Mouse (Mus musculus) gastrocnemius, adult 8-10 months (tissue): ENCODE data around the gene Trappc5. TPM values are rescaled to one million over a fixed set of nuclear protein-coding genes. Genes with fewer than 3 reads are reported as not detected.

Experiments
- DNase-seq, 2 experiments: peaks; one replicate each; pipeline ENCODE4 v3.0.0; 2022; ENCODE audit warnings: low spot score in 2 of 2
- total RNA-seq, 4 experiments: library from RNA; stranded (reverse); gene quantifications; 2 replicates each; pipeline ENCODE4 v1.2.4; 2022

Trappc5 gene
- total RNA-seq, result 10 to 100 TPM; 19.5 to 22.7 (median 20.3) TPM

DNA sequence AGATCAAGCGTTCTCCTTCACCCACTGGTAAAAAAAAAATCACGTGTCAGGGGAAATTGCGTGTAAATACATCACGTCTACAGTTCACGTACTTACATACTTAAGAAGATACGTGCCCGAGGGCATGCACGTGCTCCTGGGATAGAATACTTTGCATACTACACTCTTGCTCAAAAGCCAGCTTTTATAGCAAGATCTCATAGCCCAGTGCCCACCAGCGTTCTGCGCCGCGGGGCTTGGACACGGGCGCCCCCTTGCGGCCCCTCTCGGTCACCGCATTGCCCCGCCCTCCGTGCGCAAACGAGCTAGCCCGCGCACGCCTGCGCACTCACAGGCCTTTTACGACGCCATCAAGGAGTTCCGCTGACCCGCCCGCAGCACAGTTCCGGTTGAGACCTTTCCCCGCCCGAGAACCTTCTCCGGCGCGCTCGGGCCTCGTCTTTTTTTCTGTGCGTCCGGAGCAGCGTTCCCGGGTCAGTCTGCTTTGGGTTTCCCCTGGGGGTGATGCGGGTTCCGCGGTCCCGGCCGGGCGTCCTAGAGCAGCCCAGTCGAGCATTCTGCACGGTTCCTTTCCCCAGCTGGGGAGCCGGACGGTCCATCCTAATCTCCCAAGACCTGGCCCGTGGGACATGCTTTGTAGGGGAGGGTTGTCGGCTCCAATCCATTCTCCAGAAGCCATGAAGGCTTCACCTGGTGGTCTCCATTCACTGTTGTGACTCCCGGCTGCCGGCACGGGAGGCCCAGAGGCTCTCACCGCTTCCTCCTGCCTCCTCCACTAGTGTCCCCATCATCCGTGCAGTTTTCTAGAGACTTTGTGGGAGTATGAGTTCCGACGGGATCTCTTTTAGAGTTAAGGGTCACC is at the start of gene Trappc5:
TSS of gene Trappc5 (plus strand) at position 169 of the 862 bp plus-strand sequence.
- peak; percentile 88 to 90 for DNase-seq

DNA sequence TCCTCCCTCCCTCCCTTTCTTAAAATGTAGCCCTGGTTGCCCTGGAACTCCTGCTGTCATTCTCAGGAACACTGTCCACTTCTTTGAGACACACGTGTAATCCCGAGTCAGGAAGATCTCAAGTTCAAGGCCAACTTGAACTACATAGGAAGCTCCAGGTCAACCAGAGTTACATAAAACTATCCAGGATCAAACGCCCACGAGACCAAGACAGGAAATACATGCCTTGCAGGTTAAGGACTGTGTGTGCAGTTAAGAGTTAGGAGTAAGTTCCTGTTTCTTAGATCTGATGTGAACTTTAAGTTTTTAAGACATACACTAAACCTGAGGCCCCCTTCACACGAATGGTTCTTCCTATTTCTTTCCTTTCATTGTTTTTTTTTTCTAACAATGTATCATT is 49.1 kb upstream of the Trappc5 start:
- DNase-seq, result no peak

DNA sequence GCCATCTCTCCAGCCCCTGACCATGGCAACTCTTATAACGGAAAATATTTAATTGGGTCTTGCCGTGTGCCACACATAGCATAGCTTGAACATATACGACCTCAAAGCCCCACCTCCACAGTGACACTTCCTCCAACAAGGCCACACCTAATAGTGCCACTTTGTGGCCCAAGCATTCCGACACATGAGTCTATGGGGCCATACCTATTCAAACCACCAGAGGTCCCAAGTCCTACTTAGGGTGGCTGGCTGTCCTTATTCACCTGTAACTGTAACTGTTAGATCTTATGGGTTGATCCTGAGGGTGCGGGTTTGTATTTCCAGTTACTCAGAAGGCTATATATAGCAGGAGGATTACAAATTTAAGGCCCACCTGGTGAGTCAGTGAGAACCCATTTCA is 48.1 kb upstream of the Trappc5 start:
- DNase-seq, result no peak

DNA sequence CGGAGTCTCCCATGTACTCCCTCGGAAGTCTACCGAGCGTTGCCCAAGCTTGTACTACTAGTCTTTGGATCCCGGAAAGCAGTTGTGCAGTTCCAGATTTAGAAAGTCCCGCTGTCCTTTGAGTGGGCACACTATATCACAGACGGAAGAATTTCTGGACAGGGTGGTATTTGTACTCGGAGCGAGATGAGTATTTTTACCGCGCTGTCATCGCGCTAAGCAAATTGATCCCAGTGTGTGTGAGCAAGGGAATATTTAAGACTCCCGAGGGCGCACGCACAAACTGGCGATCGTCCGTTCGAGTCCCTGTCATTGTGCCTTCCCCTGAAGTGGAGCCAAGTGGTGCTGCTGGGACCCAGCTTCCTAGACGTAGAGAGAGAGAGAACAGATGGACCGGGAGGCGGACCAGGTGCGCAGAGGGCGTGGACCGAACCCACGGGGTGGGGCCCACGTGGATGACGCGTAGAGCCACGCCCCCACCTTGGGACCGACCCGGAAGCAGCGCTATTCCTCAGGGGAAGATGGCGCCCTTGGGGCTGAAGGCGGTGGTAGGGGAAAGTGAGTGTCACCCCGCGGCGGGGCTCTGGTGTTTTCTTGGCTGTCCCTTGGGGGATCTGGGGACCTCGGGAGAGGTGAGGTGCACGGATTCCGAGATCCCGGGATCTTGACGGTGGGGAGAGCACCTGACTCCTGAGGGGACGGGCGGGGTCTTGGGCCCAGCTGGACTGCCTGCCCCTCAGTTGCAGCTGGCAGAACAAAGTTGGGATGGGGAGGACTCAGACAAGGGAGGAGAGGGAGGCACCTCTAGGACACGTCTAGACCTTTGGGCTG is 45.2 kb upstream of the Trappc5 start, which contains the start of gene Stxbp2:
TSS of gene Stxbp2 (plus strand) at position 309 of the 831 bp plus-strand sequence.
- peak in 1 of 2 experiments; percentile 27 for DNase-seq

DNA sequence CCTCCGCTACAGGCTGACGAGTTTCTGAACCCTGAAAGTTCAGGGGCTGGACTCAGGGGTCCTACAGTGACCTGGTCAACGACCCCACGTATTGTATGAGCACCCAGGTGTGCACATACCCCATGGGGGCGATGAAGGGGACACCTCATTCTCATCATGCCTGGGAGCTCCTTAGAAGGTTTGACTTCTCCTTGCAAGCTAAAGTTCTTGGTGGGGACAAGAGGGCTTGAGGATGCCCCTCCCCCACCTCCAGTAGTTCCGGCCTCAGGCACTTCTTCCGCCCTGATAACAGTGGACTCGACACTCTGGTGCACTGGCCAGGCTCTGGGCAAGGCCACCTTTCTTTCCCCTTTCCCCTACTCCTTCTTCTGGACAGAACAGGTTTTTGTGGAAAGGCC is 44.6 kb upstream of the Trappc5 start:
- DNase-seq, result no peak

DNA sequence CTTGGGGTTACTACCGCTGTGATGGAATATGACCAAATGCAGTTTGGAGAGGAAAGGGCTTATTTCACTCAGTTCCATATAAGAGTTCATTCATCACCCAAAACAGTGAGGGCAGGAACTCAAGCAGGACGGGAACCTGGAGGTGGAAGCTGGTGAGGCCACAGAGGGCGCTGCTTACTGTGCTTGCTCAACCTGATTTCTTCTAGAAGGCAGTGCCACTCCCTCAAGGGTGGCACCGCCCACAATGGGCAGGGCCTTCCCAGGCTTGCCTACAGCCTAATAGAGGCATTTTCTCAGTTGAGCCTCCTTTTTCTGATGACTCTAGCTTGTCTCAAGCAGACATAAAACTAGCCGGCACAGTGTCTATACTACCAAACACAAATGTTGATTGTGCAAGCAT is 30.3 kb upstream of the Trappc5 start:
- DNase-seq, result peak; percentile 12 to 17

DNA sequence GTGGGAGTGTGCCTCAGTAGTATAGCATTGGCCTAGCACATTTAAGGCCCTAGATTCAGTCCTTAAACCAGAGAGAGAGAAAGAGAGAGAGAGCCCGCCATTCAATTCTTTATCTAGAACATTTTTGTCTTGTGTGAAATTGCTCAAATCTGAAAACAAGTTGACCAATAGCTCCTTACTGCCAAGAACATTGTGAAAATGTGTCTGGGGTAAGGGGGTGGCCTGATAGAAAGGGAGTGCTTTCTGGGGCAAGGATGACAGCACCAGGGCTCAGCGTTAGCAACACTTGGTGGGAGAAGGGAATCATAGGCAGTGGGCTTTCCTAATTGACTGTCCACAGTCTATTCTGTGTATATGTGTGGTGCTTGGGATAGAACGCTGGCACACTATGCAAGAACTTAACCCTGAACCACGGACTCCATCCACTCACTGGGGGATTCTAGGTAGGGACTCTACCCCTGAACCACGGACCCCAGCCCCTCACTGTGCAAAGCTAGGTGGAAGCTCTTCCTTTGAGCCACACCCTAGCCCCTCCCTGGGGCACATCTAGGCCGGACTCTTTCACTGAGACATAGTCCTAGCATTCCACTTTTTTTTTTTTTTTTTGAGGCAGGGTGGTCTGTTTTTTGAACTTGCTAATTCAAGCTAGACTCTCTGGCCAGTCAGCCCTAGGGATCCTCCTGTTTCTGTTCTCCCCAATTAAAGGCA is 29.1 kb upstream of the Trappc5 start:
- no peak for DNase-seq

DNA sequence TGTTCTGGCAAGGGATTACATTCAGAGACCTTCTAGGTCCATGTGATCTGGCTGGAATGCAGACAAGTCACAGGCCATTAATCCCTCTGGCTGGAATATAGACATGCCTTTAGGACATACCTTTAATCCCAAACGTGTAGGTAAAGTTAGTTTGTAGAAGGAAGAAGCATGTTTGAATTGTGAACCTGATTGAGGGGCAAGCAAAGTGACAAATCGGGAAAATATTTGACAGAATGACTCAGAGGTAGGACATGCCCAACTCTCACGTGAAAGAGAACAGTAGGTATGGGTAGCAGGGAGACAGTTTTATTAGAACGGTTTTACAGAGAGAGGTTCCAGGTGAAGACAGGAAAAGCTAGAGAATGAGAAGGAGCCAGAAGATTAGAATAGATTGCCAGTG is 28.5 kb upstream of the Trappc5 start:
- no peak for DNase-seq

DNA sequence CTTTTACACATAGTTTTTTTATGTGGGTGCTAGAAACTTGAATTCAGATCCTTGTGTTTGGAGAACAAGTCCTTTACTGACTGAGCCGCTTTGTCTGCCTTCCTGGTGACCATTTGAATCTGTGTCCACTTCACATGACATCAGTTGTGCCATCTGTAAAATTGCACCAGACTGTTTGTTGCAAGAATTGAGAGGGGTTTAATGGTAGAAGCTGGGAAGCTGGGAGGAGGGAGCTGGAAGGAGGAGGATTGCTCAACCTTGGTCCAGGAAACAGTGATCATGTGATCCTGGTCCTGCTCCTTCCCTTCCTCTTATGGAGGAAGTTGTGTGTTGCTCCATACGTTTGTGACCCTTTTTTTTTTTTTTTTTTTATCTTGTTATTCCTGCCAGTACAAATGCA is 27.8 kb upstream of the Trappc5 start:
- DNase-seq, result no peak

DNA sequence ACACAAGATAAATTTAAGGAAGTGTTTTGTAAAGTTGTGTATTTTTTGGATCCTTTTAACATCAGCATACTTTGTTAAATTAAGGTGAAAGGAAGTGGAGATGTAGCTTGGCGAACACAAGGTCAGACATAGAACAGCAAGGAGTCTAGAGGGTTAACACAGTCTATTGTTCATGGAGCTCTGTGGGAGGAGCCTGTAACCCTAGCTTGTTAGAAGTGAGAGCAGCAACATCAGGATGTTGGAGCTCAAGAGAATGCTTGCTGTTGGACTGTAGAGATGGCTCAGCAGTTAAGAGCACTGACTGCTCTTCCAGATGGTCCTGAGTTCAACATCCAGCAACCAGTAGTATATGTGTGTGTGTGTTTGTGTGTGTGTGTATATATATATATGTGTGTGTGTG is 27.1 kb upstream of the Trappc5 start:
- no peak for DNase-seq

DNA sequence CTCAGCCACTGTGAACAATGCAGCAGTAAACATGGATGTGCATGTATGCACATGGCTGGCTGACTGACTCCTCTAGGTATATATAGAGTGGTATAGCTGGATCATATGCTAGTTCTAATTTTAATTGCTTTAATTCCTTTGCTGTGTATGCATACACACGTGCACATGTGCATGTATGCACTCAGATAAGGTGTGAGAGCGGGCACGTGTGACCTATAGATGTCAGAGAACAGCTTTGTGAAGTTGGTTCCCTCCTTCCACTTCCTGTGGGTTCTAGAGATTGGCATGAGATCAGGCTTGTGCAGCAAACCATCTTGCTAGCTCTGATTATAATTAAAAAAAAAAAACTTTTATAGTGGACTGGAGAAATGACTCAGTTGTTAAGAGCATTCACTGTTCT is 23.3 kb upstream of the Trappc5 start:
- DNase-seq, result no peak

DNA sequence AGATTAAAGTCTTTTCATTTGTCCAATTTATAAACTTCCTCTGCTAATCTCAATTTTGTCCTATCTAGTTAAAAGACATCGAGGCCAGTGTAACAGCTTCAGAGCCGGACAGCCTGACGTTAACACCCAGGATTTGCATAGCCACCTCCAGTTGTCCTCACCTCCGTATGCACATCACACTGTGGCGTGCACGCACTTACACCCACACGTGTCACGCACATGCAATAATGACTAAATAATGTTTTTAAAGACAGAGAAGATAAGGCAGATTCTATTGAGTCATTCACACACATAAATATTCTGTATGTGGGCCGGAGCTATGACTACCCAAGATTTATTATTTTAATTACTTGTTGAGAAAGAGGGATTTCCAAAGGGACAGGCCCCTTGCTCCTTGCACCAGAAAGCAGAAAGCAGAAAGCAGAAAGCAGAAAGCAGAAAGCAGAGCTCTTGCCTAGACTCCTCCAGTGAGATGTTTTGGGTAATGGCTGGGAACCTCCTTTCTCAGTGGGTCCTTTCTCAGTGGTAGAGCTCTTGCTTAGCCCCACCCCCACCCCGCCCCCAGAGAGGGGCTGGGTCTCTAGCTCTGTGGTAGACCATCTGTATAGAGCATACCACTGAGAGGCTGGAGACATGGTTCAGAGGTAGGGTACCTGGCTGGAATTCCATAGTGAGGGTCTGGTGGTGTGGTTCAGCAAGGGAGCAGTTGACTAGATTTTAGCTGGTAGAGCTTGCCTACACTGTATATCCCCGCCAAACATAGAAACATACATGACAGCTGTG is 21.2 kb upstream of the Trappc5 start:
- no peak for DNase-seq

DNA sequence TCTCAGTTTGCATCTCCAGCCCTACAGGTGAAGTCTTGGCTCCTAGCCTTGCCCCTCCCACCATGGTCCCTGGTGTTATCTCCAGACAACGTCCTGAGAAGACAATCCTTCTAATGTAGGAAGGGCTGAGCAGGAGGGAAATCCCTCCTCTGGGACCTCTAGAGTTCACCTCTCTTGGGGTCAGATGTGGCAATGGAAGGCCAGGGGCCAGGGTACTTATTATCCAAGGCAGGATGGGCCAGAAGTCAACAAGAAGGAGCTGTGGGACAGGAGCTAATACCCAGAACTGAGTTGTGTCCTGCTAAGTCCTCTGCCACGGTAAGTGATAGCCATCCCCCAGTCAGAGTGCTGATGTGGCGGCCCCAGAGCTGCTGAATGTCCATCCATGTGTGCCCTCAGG is 20.6 kb upstream of the Trappc5 start, which contains the start of gene Retn:
TSS of gene Retn (plus strand) at position 245 of the 400 bp plus-strand sequence.
- no peak for DNase-seq

DNA sequence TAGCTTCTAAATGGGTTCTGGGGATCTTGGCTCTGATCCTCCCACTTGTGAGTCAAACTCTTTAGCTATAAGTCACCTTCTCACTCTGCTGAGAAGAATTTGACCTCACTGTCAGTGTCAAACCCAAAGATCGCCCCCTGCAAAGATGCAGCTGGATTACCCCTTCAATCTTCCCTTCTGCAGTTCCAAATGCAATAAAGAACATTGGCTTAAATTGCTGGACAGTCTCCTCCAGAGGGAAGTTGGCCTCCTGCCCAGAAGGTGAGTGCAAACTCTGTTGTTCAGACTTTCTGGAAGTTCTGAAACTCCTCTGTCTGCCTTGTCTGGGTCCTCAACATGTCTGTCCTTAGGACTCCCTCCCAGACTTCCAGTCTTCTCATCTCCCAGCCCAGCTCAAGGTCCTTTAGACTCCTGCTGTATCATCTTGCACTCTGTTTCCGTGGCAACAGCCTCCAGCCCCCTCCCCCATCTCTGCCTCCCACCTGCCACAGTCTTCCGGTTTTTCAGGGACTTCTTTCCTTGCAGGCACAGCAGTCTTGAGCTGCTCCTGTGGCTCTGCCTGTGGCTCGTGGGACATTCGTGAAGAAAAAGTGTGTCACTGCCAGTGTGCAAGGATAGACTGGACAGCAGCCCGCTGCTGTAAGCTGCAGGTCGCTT is 19.2 kb upstream of the Trappc5 start:
- DNase-seq, result no peak

DNA sequence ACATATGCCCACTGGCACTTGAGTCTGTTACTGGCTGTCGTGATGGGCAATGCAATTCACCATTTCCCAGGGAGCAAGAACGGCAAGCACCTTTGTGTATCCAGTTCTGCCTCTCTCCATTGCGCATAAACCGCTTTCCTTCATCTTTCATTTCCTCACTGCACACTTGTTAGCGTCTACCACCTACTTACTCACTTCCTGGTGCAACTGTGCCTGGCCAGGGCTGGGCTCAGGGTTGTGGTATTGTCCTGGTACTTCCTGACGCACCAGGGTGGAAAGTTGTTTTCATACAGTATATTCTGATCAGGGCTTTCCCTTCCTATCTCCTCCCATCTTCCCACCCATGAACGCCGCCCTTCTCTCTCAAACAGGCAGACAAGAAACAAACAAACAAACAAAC is 15.2 kb upstream of the Trappc5 start:
- DNase-seq, result no peak

DNA sequence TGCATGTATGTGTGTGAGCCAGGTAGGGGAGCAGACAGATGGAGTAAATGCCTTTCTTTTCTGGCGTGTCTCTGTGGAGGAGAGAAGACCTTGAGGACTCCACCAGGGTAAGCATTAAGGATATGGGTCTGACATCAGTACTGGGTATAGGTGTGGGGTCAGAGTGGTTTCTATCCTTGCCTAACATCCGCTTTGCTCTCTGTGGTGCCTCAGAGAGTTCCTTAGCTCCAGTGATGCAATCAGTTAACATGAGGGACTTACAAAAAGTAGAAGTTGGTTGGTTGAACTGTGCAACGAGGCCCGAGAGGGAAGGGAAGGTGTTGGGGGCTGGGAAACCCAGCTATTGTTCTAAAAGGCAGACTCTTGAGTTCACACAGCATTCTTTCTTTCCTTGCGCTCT is 11.7 kb upstream of the Trappc5 start:
- no peak for DNase-seq

DNA sequence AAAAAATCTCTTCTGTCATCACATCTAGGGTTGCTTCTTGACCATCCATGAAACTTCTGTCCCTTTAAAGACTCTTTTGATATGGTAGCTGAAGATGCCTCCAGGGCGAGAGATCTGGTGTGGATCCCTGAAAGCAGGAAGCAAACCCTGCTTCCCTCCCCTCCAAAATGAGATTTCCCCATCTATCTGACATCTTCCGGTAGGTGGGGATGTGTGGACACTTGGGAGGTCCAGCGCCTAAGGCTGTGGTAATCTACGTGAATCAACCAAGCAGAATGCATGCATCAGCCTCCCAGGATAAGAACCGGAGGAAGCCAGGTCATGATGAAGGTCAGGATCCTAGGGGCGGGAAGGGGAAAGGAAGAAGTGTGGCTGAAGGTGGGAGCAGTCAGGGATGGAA is 10.6 kb upstream of the Trappc5 start, which contains the start of gene Mcemp1:
TSS of gene Mcemp1 (plus strand) at position 248 of the 400 bp plus-strand sequence.
- no peak for DNase-seq

DNA sequence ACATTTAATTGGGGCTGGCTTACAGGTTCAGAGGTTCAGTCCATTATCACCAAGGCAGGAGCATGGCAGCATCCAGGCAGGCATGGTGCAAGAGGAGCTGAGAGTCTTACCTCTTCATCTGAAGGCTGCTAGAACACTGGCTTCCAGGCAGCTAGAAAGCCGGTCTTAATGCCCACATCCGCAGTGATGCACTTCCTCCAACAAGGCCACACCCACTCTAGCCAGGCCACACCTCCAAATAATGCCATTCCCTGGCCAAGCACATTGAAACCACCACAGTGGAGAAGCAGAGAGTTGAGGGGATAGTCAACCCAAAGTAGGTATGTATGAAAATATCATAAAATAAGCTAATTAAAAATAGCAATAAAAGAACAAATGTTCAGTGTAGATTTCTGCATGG is 5.7 kb upstream of the Trappc5 start:
- no peak for DNase-seq

DNA sequence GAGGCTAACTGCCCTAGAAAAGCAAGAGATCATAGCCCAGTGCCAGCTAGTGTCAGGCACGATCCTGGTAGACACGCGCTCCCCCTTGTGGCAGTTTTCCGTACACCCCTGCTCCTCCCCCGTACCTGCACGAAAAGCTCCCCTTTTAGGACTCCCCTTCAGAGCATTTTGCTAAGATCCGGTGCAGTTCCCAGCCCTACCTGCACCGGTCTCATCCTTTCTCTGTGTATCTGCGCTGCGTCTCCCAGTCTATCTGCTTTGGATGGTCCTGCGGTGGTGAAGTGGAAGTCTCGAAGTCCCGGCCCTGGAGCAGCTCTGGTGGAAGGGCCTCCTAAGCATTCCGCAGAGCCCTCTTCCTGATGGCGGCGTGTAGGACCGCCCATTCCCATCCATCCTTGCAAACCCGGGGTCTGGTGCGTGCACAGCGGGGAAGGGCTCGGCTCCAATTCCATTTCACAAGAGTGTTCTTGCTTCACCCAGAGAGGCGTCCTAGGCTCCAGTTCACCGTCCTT is 4.1 kb upstream of the Trappc5 start, which contains the start of gene Fcor:
TSS of gene Fcor (minus strand) at position 383 of the 512 bp plus-strand sequence.
- peak; percentile 58 to 67 for DNase-seq

DNA sequence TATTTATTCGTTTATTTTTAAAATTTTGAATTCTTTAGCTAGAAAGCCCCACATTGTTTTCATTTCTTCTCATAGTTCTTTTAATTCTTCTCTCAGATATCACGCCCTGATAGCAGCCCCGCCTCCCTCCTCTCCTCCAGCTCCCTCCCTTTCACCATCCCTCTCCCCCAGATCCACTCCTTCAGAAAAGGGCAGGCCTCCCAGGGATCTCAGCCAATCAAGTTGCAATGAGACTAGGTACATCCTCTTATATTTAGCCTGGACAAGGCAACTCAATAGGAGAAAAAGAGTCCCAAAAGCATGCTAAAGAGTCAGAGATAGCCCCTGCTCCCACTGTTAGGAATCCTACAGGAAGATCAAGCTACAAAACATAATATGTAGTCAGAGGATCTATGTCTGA is 1.4 kb upstream of the Trappc5 start:
- no peak for DNase-seq
